Mouse (Mus musculus) testis, adult 2 months (tissue): ENCODE measurements around the gene Reps2.

ENCODE experiments used
- CTCF ChIP-seq: fragments of 200-500 bp; IDR thresholded peaks from 2 replicates; pipeline ENCODE4 v1.5.1; 2012; ENCODE audit warnings: low read depth, mild to moderate bottlenecking, inconsistent platforms, low read length, moderate library complexity; ENCODE audit not compliant: control insufficient read depth, insufficient read depth, insufficient replicate concordance
- POLR2A ChIP-seq: fragments of 200-500 bp; IDR thresholded peaks from 2 replicates; pipeline ENCODE4 v1.6.1; 2012; ENCODE audit warnings: low read depth, mild to moderate bottlenecking, inconsistent platforms, low read length, moderate library complexity; ENCODE audit not compliant: control insufficient read depth

DNA sequence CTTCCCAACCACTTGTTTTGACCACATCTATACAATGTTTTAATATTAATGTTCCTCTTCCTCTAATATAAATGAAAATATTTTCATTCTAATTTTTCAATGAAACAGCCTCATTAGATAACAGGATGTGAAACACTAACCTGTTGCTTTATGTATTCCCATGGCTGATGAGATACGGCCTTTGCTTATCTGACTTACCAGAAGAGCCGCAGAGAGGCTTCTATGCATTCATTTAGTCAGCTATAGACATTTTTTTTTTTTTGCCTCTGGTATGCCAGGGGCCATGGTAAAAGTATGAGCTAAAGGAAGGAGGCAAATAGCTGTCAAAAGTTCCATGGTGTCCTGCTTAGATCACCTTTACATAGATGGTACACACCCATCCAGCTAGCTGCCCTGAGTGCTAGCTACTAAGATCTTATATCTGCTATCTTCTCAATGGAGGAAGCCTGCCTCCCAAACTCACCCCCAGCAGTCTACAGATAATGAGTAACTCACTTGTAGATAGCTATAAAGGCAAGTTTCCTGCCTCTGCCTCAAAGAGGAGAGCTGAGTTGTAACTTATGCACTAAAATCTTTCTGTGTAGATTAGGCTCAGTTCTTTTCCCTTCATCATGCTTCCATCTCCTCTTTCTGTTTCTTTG lies 196.7 kb downstream of the Reps2 start:
- TF ChIP-seq CTCF, result no peak
- TF ChIP-seq POLR2A, result no peak
